Mouse (Mus musculus) Muller cell, postnatal 12 days (primary cell): ENCODE data around the gene Dmrt2.
A peak's percentile ranks its signal among the peaks of the same experiment; 100 is the strongest.

Experiments
- DNase-seq: peaks from one replicate; pipeline ENCODE4 v3.0.0-alpha.2; 2015; ENCODE audit errors: inconsistent ontology term

The Dmrt2 gene

GRCm38 (mm10) chr19:25672101-25672950, at the start of gene Dmrt2:
Dmrt2 (plus strand) TSS chr19:25672411.
- DNase-seq: peak; percentile 86

GRCm38 (mm10) chr19:25628490-25628889, 43.7 kb upstream of the Dmrt2 start:
- DNase-seq: peak; percentile 40

- DNase-seq: no peak
Observed at GRCm38 (mm10) chr19:25635119-25635518, 37.1 kb upstream of the Dmrt2 start.

GRCm38 (mm10) chr19:25635622-25636244, 36.5 kb upstream of the Dmrt2 start:
- peak; percentile 73 for DNase-seq

- no peak for DNase-seq
Observed at GRCm38 (mm10) chr19:25638766-25639361, 33.3 kb upstream of the Dmrt2 start.

- DNase-seq: no peak
Observed at GRCm38 (mm10) chr19:25641786-25642185, 30.4 kb upstream of the Dmrt2 start.

GRCm38 (mm10) chr19:25647136-25647535, 25.1 kb upstream of the Dmrt2 start:
- no peak for DNase-seq

- no peak for DNase-seq
Observed at GRCm38 (mm10) chr19:25648701-25649100, 23.5 kb upstream of the Dmrt2 start.

- no peak for DNase-seq
Observed at GRCm38 (mm10) chr19:25650474-25650873, 21.7 kb upstream of the Dmrt2 start.

- no peak for DNase-seq
Observed at GRCm38 (mm10) chr19:25652560-25652959, 19.7 kb upstream of the Dmrt2 start.

- DNase-seq: no peak
Observed at GRCm38 (mm10) chr19:25654034-25654749, 18.0 kb upstream of the Dmrt2 start.

GRCm38 (mm10) chr19:25665486-25666339, 6.5 kb upstream of the Dmrt2 start:
- DNase-seq: no peak

GRCm38 (mm10) chr19:25667836-25668235, 4.4 kb upstream of the Dmrt2 start:
- no peak for DNase-seq

GRCm38 (mm10) chr19:25669593-25670248, 2.5 kb upstream of the Dmrt2 start:
- DNase-seq: no peak

- no peak for DNase-seq
Observed at GRCm38 (mm10) chr19:25670571-25671285, 1.5 kb upstream of the Dmrt2 start.

GRCm38 (mm10) chr19:25671681-25672080, 530 bp upstream of the Dmrt2 start:
- no peak for DNase-seq

- DNase-seq: peak; percentile 17
Observed at GRCm38 (mm10) chr19:25673224-25674055, 1.2 kb downstream of the Dmrt2 start.

GRCm38 (mm10) chr19:25674056-25674420, 1.8 kb downstream of the Dmrt2 start:
- DNase-seq: peak; percentile 17

GRCm38 (mm10) chr19:25674744-25675143, 2.5 kb downstream of the Dmrt2 start:
- no peak for DNase-seq
